29 mouse cellular contexts compared by ENCODE assay signal in the genomic region with DNA sequence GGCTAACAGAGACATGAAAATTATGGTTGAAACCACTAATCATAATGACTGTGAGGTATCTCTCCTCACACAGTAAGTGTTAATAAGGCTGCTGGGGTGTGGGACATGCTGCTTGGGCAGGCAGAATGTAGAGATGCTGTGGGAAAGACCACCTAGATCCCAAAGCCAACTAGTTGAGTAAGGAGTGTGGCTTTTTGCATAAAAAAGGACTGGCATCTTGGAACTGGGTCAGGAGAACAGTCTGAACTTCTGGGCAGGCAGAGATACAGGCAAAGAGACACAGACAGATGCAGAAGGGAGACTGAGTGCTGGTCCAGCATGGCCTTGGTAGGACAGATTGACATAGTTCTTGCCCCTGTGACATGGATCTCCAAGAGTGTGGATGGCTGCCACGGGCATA. TPM values are rescaled to one million over a fixed set of nuclear protein-coding genes. Genes with fewer than 3 reads are reported as not detected.
DNase-seq lines count a peak whose midpoint lies in the region; ATAC-seq and TF ChIP-seq lines count a peak whose summit lies in the region.
"Had no signal": no experiment of that assay in that cellular context is flagged by ENCODE, and none has a peak within 500 bp of the region (broad histone marks: within the 10 kb centered on the region; RNA-seq: fewer than 3 reads in every experiment).

No protein-coding gene starts in this region.

- H3K4me1 ChIP-seq in heart, adult 2 months (ENCODE audit: control insufficient read depth, insufficient read depth, low read length) = no peaks in the 10 kb centered on the region
- peaks cover 4% of the 10 kb centered on the region for H3K4me1 ChIP-seq in megakaryocyte, embryonic 14.5 days
- H3K4me1 ChIP-seq in ES-E14 (ENCODE audit: control insufficient read depth in 2 of 2, insufficient read depth in 2 of 2, low read length in 2 of 2, poor library complexity in 1 of 2) = 0 out of 4 replicates have a peak, but pooled peaks cover 0 to 2% of the 10 kb centered on the region in 2 experiments

- no peak for TF ChIP-seq POLR2A in heart, adult 2 months (IDR thresholded peaks at IDR 0.05; ENCODE audit: insufficient read depth, low read depth, low read length)

- H3K9ac ChIP-seq in heart, adult 2 months (ENCODE audit: low read depth, low read length) = no peak overlapping the region
- H3K9ac ChIP-seq in ES-E14 (ENCODE audit: insufficient read depth, low read depth, low read length, poor library complexity, severe bottlenecking) = no peak overlapping the region

- no peak for TF ChIP-seq CTCF in heart, adult 2 months (IDR thresholded peaks at IDR 0.05)

- H3K27ac ChIP-seq in heart, adult 2 months = no peak overlapping the region
- H3K27ac ChIP-seq in ES-E14 (ENCODE audit: insufficient read depth, low read depth, low read length, poor library complexity, severe bottlenecking) = peak overlapping the region; percentile 24; the same call in 1 of the 2 replicates

- no peak for TF ChIP-seq EP300 in heart, adult 2 months (IDR thresholded peaks at IDR 0.05; ENCODE audit: insufficient read depth, low read depth, low read length)

- no peaks in the 10 kb centered on the region for H3K27me3 ChIP-seq in heart, adult 2 months (ENCODE audit: control insufficient read depth, insufficient read depth, low read length)
- no peaks in the 10 kb centered on the region for H3K27me3 ChIP-seq in megakaryocyte, embryonic 14.5 days (replicated peaks)
- H3K27me3 ChIP-seq: CH12.LX, Patski had no signal

- H3K79me2 ChIP-seq in heart, adult 2 months (replicated peaks; ENCODE audit: control insufficient read depth, insufficient read depth, low read length) = no peaks in the 10 kb centered on the region

- peaks cover 10% of the 10 kb centered on the region for H3K9me3 ChIP-seq in megakaryocyte, embryonic 14.5 days
- peaks cover 2% of the 10 kb centered on the region; the same call in 1 of the 2 replicates for H3K9me3 ChIP-seq in ES-E14 (ENCODE audit: control insufficient read depth, insufficient read depth, low read depth, low read length)
- H3K9me3 ChIP-seq: G1E had no signal

- H3K36me3 ChIP-seq in heart, adult 2 months (ENCODE audit: control insufficient read depth, insufficient read depth, low read length) = no peaks in the 10 kb centered on the region
- peaks cover 5% of the 10 kb centered on the region for H3K36me3 ChIP-seq in megakaryocyte, embryonic 14.5 days (replicated peaks; ENCODE audit: low read length)
- no peaks in the 10 kb centered on the region for H3K36me3 ChIP-seq in ES-E14 (ENCODE audit: control insufficient read depth, insufficient read depth, low read length, poor library complexity, severe bottlenecking)

- no peak overlapping the region for H3K4me3 ChIP-seq in heart, adult 2 months
- H3K4me3 ChIP-seq in megakaryocyte, embryonic 14.5 days (replicated peaks) = peak overlapping the region; percentile 51
- H3K4me3 ChIP-seq in ES-E14 (ENCODE audit: insufficient read depth in 1 of 2, low read depth in 1 of 2, low read length in 2 of 2, poor library complexity in 1 of 2, severe bottlenecking in 1 of 2) = no peak overlapping the region

- intact Hi-C loops in heart, adult 2 months (cut with DNase I) = no loop called here

- ATAC-seq in megakaryocyte, adult 5-6 weeks (ENCODE audit: poor library complexity, severe bottlenecking) = no peak
- ATAC-seq in activated CD4-positive, CD25-positive, alpha-beta regulatory T cell, adult 4 months = no peak
- ATAC-seq: CD4-positive, CD25-positive, alpha-beta regulatory T cell, adult 4 months; Patski had no signal

- in situ Hi-C loops in ES-E14 (cut with MboI; ENCODE audit: low sequenced_read_pairs in 2 of 2, unreplicated experiment in 2 of 2) = no loop called here

- 81% methylated on average over 1 of the region's 1 CpGs for WGBS in heart, adult 2 months

- peak; percentile 60 for DNase-seq in heart, adult 11 months
- no peak for DNase-seq in heart, adult 2 months
- DNase-seq in ES-E14 (ENCODE audit: low read depth, low spot score) = no peak
- peak; percentile 52 for DNase-seq in R1 (ENCODE audit: low read depth, low spot score)
- DNase-seq in lung, postnatal 10 days = no peak
- DNase-seq: adrenal gland, adult 2 months; adrenal gland, adult 8-10 months; adrenal gland, postnatal 10 days; adrenal gland, postnatal 14 days; adrenal gland, postnatal 25 days; adrenal gland, postnatal 36 days; B cell, adult 2 months; cerebellum, adult 11 months; cerebellum, adult 11-12 months; cerebellum, adult 18-20 months; cerebellum, adult 2 months; cerebellum, adult 8-10 months had no signal

TF ChIP-seq in ES-E14, 5 proteins besides CTCF, POLR2A, EP300 and RAD21:
- TF ChIP-seq ZC3H11A (IDR thresholded peaks at IDR 0.05; ENCODE audit: borderline replicate concordance, low read depth, low read length) (no peak), ZNF384 (IDR thresholded peaks at IDR 0.05; ENCODE audit: low read depth, low read length) (no peak), MAFK (IDR thresholded peaks at IDR 0.05; ENCODE audit: insufficient read depth, low read depth, low read length) (no peak), CHD2 (IDR thresholded peaks at IDR 0.05; ENCODE audit: low read depth, low read length) (no peak), HCFC1 (IDR thresholded peaks at IDR 0.05; ENCODE audit: borderline replicate concordance, insufficient read depth, low read length) (no peak)

RNA-seq across cellular contexts. Expression of a gene that starts 29.5 kb away (rescaled TPM):
- not detected for total RNA-seq in heart, adult 2 months (2021)
- not detected in 2 replicates for polyA plus RNA-seq in heart, adult 2 months (2012; rRNA removed)
- not detected in 2 replicates for polyA plus RNA-seq in megakaryocyte, embryonic 14.5 days (2012; ENCODE audit: insufficient read depth, low replicate concordance)
- total RNA-seq in megakaryocyte, adult 5-6 weeks (2015) = not detected in 2 replicates
- not detected in 2 replicates for total RNA-seq in megakaryocyte, adult 5-6 weeks (2017)
- total RNA-seq in ES-E14 (2012; rRNA removed) = not detected in 2 replicates
- polyA plus RNA-seq in activated CD4-positive, CD25-positive, alpha-beta regulatory T cell, adult 4 months (2017; shearing (Covaris generic)) = under 1 TPM in 1 of 2 experiments, not detected in 1; 0.37 TPM
- total RNA-seq: adrenal gland, adult 18-20 months; adrenal gland, adult 2 months; adrenal gland, adult 8-10 months; adrenal gland, postnatal 10 days; adrenal gland, postnatal 14 days; adrenal gland, postnatal 25 days; adrenal gland, postnatal 36 days; adrenal gland, postnatal 4 days; CH12.LX; MEL had no signal
- polyA plus RNA-seq: adrenal gland, adult 2 months; brain, embryonic 14.5 days; C2C12; CD4-positive, CD25-positive, alpha-beta regulatory T cell, adult 4 months; cerebellum, adult 2 months; G1E had no signal

RNA-seq across cellular contexts. Expression of a gene that starts 30.0 kb away (rescaled TPM):
- total RNA-seq in heart, adult 2 months (2021) = 10 to 100 TPM; 31.1 to 33.3 TPM
- 14.0 and 24.2 TPM in 2 replicates for polyA plus RNA-seq in heart, adult 2 months (2012; rRNA removed)
- 2.3 and 7.6 TPM in 2 replicates for polyA plus RNA-seq in megakaryocyte, embryonic 14.5 days (2012; ENCODE audit: insufficient read depth, low replicate concordance)
- total RNA-seq in megakaryocyte, adult 5-6 weeks (2015) = 24.1 and 29.0 TPM in 2 replicates
- total RNA-seq in megakaryocyte, adult 5-6 weeks (2017) = 26.9 and 31.5 TPM in 2 replicates
- 160 and 185 TPM in 2 replicates for total RNA-seq in ES-E14 (2012; rRNA removed)
- polyA plus RNA-seq in activated CD4-positive, CD25-positive, alpha-beta regulatory T cell, adult 4 months (2017; shearing (Covaris generic)) = 10 to 100 TPM; 19.6 to 33.4 TPM

RNA-seq across cellular contexts. Expression of a gene that starts 30.1 kb away (rescaled TPM):
- total RNA-seq in heart, adult 2 months (2021) = 100 to 1,000 TPM; 212 to 248 TPM
- 95.0 and 98.5 TPM in 2 replicates for polyA plus RNA-seq in heart, adult 2 months (2012; rRNA removed)
- 3.7 and 230 TPM in 2 replicates for polyA plus RNA-seq in megakaryocyte, embryonic 14.5 days (2012; ENCODE audit: insufficient read depth, low replicate concordance)
- total RNA-seq in megakaryocyte, adult 5-6 weeks (2015) = 42.3 and 54.9 TPM in 2 replicates
- total RNA-seq in megakaryocyte, adult 5-6 weeks (2017) = 32.4 and 33.1 TPM in 2 replicates
- total RNA-seq in ES-E14 (2012; rRNA removed) = 153 and 243 TPM in 2 replicates
- 100 to 1,000 TPM in 1 of 2 experiments, 10 to 100 TPM in 1; 91.6 to 121 TPM for polyA plus RNA-seq in activated CD4-positive, CD25-positive, alpha-beta regulatory T cell, adult 4 months (2017; shearing (Covaris generic))

RNA-seq across cellular contexts. Expression of a gene that starts 55.1 kb away (rescaled TPM):
- total RNA-seq in heart, adult 2 months (2021) = not detected
- not detected in 2 replicates for polyA plus RNA-seq in heart, adult 2 months (2012; rRNA removed)
- polyA plus RNA-seq in megakaryocyte, embryonic 14.5 days (2012; ENCODE audit: insufficient read depth, low replicate concordance) = 1.6 TPM in 1 of 2 replicates, not detected in the other
- total RNA-seq in megakaryocyte, adult 5-6 weeks (2015) = 187 and 247 TPM in 2 replicates
- 52.8 and 60.3 TPM in 2 replicates for total RNA-seq in megakaryocyte, adult 5-6 weeks (2017)
- not detected in 2 replicates for total RNA-seq in ES-E14 (2012; rRNA removed)
- not detected for polyA plus RNA-seq in activated CD4-positive, CD25-positive, alpha-beta regulatory T cell, adult 4 months (2017; shearing (Covaris generic))
- total RNA-seq: adrenal gland, adult 18-20 months; adrenal gland, adult 2 months; adrenal gland, adult 8-10 months; adrenal gland, postnatal 14 days; adrenal gland, postnatal 25 days; adrenal gland, postnatal 36 days; CH12.LX; G1E; MEL had no signal
- polyA plus RNA-seq: adrenal gland, adult 2 months; C2C12; CD4-positive, CD25-positive, alpha-beta regulatory T cell, adult 4 months; cerebellum, adult 2 months; G1E; Patski had no signal

Comparison
In these comparisons a context has a peak if more than half of its experiments do, and no peak if none do; other contexts are left out.
1. DNase-seq: peak in heart, adult 11 months (single experiment) and R1 (single experiment); none in heart, adult 2 months (0 of 2), ES-E14 (single experiment) and lung, postnatal 10 days (single experiment).